Mouse (Mus musculus): Measurements from ENCODE around the gene Hist2h2ac.

GRCm38 (mm10) chr3:96230404-96230803 lies 9.7 kb upstream of the Hist2h2ac start:
- TF ChIP-seq CTCF (IDR thresholded peaks at IDR 0.05; ENCODE audit: low read depth, low read length): no peak
- TF ChIP-seq POLR2A (IDR thresholded peaks at IDR 0.05; ENCODE audit: insufficient read depth, low read length): no peak

All from ES-Bruce4 (cell line).